Mouse (Mus musculus): Measurements from ENCODE around the gene Hspa4l. TPM values are rescaled to one million over a fixed set of nuclear protein-coding genes. Genes with fewer than 3 reads are reported as not detected.
"Not testable (repeated sequence)": the region's sequence is repeated elsewhere in the genome, so short reads cannot be mapped to it uniquely, and the experiment has no call there.

Hspa4l gene
- polyA plus RNA-seq, 2 experiments from 2014 or later: 24.4 to 29.4 TPM

DNA sequence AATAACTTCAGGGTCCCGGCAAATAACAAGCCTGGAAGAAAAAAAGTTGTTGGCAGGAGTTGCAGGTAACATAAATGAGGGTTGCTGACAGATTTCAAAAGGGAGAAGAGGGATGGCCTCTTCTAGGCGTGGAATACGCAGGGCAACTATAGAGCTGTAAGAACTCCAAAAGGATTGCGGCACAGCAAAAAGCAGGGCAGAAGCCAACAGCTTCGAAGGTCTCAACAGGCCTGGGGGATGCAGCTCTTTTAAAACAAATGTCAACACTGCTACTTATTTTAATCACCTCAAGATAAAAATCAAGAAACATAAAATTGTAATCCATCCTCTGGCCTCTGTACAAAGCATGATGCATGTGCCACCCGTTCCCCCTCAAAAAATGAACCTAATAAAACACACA is 101.2 kb downstream of the Hspa4l start:
- not testable (repeated sequence) for ATAC-seq

Other genes starting within 250 kb of the Hspa4l start
- gene Intu, start 213.2 kb upstream of the Hspa4l start, polyA plus RNA-seq (2017; shearing (Covaris generic)): under 1 TPM; 0.17 to 0.33 TPM
- gene Slc25a31, start 35.6 kb upstream of the Hspa4l start, polyA plus RNA-seq (2017; shearing (Covaris generic)): not detected
- 1 to 10 TPM; 5.6 to 6.2 TPM for gene Plk4, start 55.5 kb downstream of the Hspa4l start, polyA plus RNA-seq (2017; shearing (Covaris generic))
- 10 to 100 TPM; 12.9 to 18.8 TPM for gene Mfsd8, start 102.4 kb downstream of the Hspa4l start, polyA plus RNA-seq (2017; shearing (Covaris generic))
- gene Abhd18, start 102.5 kb downstream of the Hspa4l start, polyA plus RNA-seq (2017; shearing (Covaris generic)): 10 to 100 TPM; 15.6 to 17.2 TPM
- under 1 TPM; 0.86 to 0.96 TPM for gene 1700034I23Rik, start 158.0 kb downstream of the Hspa4l start, polyA plus RNA-seq (2017; shearing (Covaris generic))
- gene Larp1b, start 205.3 kb downstream of the Hspa4l start, polyA plus RNA-seq (2017; shearing (Covaris generic)): 10 to 100 TPM; 12.7 to 27.2 TPM

All from CD4-positive, CD25-positive, alpha-beta regulatory T cell, adult 4 months (primary cell).